Mouse (Mus musculus): ENCODE measurements around the gene Nefh. TPM values are rescaled to one million over a fixed set of nuclear protein-coding genes. Genes with fewer than 3 reads are reported as not detected.

Gene Nefh
- 0.12 to 0.30 TPM (median 0.19 TPM) in 4 replicates for total RNA-seq (2023; ENCODE audit: inconsistent age)

DNA sequence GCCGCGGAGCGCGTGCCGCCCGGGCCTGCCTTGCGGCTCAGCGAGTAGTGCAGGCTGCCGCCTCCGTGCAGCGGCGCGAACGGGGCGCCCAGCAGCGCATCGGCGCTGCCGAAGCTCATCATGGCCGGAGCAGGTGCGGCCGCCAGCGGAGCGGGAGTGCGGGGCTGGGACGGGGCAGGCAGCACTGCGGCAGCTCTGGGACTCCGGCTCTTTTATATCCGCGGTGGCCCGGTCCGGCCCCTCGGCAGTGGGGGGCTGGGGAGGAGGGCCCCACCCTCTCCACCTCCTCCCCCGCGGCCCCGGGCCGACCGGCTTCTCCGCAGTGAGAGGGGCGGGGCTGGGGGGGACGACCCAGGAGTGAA lies at the start of gene Nefh:
TSS of gene Nefh (minus strand) at position 252 of the 362 bp plus-strand sequence.

DNA sequence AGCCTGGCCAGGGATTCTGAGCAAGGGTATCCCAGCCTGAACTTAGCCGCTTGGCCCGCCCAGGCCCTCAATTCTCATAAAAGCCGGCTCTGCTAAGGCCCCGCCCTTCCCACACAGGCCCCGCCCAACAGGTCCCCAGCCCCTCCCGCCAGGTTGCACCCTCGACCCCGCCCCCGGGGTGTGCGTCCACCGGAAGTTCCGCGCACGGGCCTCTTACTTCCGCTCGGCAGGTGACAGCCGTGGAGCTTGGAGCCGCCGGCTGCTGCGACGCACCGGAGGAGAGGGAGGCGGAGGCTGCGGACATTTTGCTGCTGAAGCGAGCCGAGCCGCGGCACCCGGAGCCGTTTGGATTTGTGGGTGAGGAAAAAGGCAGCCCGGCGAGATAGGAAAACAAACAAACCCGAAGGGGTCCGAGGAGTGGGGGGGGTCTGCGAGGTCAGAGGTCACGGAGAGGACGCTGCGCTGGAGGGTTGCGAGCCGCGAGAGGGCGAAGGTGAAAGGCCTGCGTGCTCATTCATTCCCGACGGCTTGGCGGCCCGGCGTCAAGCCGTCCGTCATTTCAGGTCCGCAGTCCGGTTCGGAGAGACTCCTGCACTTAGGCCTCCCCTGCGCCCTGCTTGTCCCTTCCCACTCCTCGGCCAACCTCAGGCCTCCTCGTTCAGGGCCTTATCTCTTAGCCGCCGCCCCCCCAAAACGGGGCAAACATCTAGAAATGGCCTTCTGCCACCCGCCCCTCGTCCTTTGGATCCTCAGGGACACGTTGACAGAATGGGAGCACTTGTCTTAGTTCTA lies 39.0 kb upstream of the Nefh start, which contains the start of gene Ap1b1:
TSS of gene Ap1b1 (plus strand) at position 130 of the 792 bp plus-strand sequence.

DNA sequence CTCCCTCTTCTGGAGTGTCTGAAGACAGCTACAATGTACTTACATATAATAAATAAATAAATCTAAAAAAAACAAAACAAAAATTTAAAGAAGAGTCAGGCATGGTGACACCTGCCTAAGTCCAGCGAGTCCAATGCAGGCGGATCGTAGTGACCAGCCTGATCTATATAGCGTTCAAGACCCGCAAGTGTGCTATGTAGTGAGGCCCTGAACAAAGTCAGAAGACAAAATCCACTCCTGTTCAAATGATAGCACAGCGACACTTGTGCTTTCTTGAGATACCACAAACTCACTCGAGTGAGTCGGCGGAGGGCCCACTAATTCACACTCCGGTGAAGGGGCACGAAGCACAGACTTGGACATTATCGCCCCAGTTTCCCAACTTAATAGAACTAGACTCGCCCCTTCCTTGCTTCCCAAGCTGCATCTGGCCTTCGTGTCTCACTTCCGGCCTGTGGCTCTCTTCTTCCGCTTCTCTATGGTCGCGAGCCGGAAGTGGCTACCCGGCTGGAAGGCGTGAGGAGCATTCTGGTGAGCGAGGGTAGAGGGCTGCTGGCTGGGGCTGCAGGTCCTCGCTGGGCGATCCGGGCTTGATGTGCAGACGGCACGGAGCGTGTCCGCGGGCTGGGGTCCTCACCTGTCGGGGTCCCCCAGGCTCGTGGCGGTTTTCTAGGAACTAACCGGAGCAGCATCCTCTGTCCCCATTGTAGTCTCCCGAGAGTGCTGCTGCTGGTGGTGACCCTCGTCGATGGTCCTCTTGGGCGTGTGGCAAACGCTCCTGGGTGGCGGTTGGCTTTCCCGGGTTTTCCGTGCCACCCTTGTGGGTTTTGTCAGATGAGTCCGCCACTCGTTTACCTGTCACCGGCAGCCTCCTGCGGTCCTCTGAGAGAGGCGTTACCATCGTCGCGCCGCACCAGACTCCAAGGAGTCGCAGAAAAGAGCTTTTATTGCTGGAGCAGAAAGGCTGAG lies 52.7 kb downstream of the Nefh start, which contains the start of gene Thoc5:
TSS of gene Thoc5 (plus strand) at position 473 of the 969 bp plus-strand sequence.

Other genes with a start within 250 kb of the Nefh start
- 96.5 to 136 TPM (median 121 TPM) in 4 replicates for gene Uqcr10, start 243.7 kb downstream of the Nefh start, total RNA-seq (2023; ENCODE audit: inconsistent age)
- 22.9 to 30.8 TPM (median 29.3 TPM) in 4 replicates for gene Zmat5, start 243.4 kb downstream of the Nefh start, total RNA-seq (2023; ENCODE audit: inconsistent age)
- 0.18 TPM in 1 of 4 replicates, not detected in the others for gene Cabp7, start 201.3 kb downstream of the Nefh start, total RNA-seq (2023; ENCODE audit: inconsistent age)
- 41.0 to 47.1 TPM (median 44.3 TPM) in 4 replicates for gene Nf2, start 98.5 kb downstream of the Nefh start, total RNA-seq (2023; ENCODE audit: inconsistent age)
- gene Nipsnap1, start 74.1 kb downstream of the Nefh start, total RNA-seq (2023; ENCODE audit: inconsistent age) = 16.6 to 22.0 TPM (median 20.8 TPM) in 4 replicates
- gene Thoc5, start 52.7 kb downstream of the Nefh start, total RNA-seq (2023; ENCODE audit: inconsistent age) = 38.8 to 46.4 TPM (median 43.7 TPM) in 4 replicates
- gene Ap1b1, start 38.8 kb upstream of the Nefh start, total RNA-seq (2023; ENCODE audit: inconsistent age) = 103 to 111 TPM (median 105 TPM) in 4 replicates
- gene Rasl10a, start 110.1 kb upstream of the Nefh start, total RNA-seq (2023; ENCODE audit: inconsistent age) = 4.3 to 6.5 TPM (median 5.4 TPM) in 4 replicates
- 1.9 to 2.1 TPM (median 2.0 TPM) in 4 replicates for gene Gas2l1, start 117.3 kb upstream of the Nefh start, total RNA-seq (2023; ENCODE audit: inconsistent age)
- gene Rhbdd3, start 150.9 kb upstream of the Nefh start, total RNA-seq (2023; ENCODE audit: inconsistent age) = 5.2 to 10.8 TPM (median 6.9 TPM) in 4 replicates
- gene Ewsr1, start 151.2 kb upstream of the Nefh start, total RNA-seq (2023; ENCODE audit: inconsistent age) = 600 to 638 TPM (median 613 TPM) in 4 replicates
- gene Emid1, start 204.2 kb upstream of the Nefh start, total RNA-seq (2023; ENCODE audit: inconsistent age) = 18.8 to 31.4 TPM (median 27.5 TPM) in 4 replicates

Measured in B cell, adult (primary cell).